Mouse (Mus musculus) stomach, postnatal 0 days (tissue): Measurements from ENCODE around the gene Bricd5.

Experiments
- CTCF ChIP-seq: IDR thresholded peaks from 2 replicates; pipeline ENCODE4 v1.5.1; 2016; ENCODE audit warnings: antibody characterized with exemption, low read depth, mild to moderate bottlenecking, moderate library complexity
- EP300 ChIP-seq: optimal IDR thresholded peaks from 2 replicates; pipeline ENCODE3; 2016; ENCODE audit warnings: antibody characterized with exemption

DNA sequence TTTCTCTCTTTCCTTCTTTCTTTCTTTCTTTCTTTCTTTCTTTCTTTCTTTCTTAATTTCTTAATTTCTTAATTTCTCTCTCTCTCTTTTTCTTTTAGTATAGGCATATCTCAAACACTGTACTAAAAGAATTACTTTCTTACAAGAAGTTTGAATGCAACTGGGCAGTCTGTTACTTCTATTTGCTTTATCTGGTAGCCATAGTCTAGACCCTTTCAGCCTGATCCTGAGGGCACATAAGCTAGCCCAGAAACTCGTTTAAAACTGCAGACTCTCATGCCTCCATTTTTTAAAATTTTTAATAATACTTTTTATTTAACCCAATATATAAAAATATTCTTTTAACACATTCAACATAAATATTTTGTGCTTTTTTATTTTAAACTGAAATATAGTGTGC lies 5.7 kb downstream of the Bricd5 start:
- TF ChIP-seq CTCF = no peak
- no peak for TF ChIP-seq EP300
